Mouse (Mus musculus) monocyte, adult 5-6 weeks (primary cell): ENCODE measurements around the gene Olfml3. TPM values are rescaled to one million over a fixed set of nuclear protein-coding genes. Genes with fewer than 3 reads are reported as not detected.
A peak's percentile ranks its signal among the peaks of the same experiment; 100 is the strongest.

Experiments used
- ATAC-seq: fragments of 153-309, 156-312 bp; replicated peaks from 2 replicates; pipeline ENCODE4 v1.8.0; 2017; ENCODE audit warnings: mild to moderate bottlenecking; ENCODE audit not compliant: low TSS enrichment, insufficient number of reproducible peaks, severe bottlenecking, poor library complexity, low FRiP score
- total RNA-seq: library from RNA; stranded (forward); fragments of 200-1000, 200-491, 200-594 nt; gene quantifications from 3 replicates; pipeline ENCODE4 v1.2.3, GENCODE M21; 2017

Olfml3 gene
- 0.10 to 0.78 TPM (median 0.32 TPM) in 3 replicates for total RNA-seq

GRCm38 (mm10) chr3:103737778-103738571 is at the start of gene Olfml3:
Olfml3 (minus strand) TSS chr3:103738001.
- ATAC-seq, result peak; percentile 54; the same call in 1 of the 2 replicates

- no peak for ATAC-seq
These were observed 49.4 kb upstream of the Olfml3 start for GRCm38 (mm10) chr3:103787225-103787624.

- no peak for ATAC-seq
These were observed 45.2 kb upstream of the Olfml3 start for GRCm38 (mm10) chr3:103782844-103783609.

- no peak for ATAC-seq
These were observed 43.0 kb upstream of the Olfml3 start for GRCm38 (mm10) chr3:103780777-103781176.

GRCm38 (mm10) chr3:103780271-103780670 is 42.5 kb upstream of the Olfml3 start:
- ATAC-seq, result no peak

- ATAC-seq, result peak; percentile 68
These were observed 41.4 kb upstream of the Olfml3 start for GRCm38 (mm10) chr3:103779183-103779582.

- no peak for ATAC-seq
These were observed 40.9 kb upstream of the Olfml3 start for GRCm38 (mm10) chr3:103778660-103779059.

GRCm38 (mm10) chr3:103777940-103778339 is 40.1 kb upstream of the Olfml3 start:
- no peak for ATAC-seq

- no peak for ATAC-seq
These were observed 36.2 kb upstream of the Olfml3 start for GRCm38 (mm10) chr3:103774009-103774408.

- no peak for ATAC-seq
These were observed 35.7 kb upstream of the Olfml3 start for GRCm38 (mm10) chr3:103773508-103773907.

GRCm38 (mm10) chr3:103772846-103773245 is 35.0 kb upstream of the Olfml3 start:
- peak; percentile 59; the same call in 1 of the 2 replicates for ATAC-seq

- no peak for ATAC-seq
These were observed 33.8 kb upstream of the Olfml3 start for GRCm38 (mm10) chr3:103771531-103772130.

GRCm38 (mm10) chr3:103766789-103767188 is 29.0 kb upstream of the Olfml3 start:
- ATAC-seq, result no peak

GRCm38 (mm10) chr3:103759261-103759970 is 21.6 kb upstream of the Olfml3 start:
- no peak for ATAC-seq

- ATAC-seq, result no peak
These were observed 20.7 kb upstream of the Olfml3 start for GRCm38 (mm10) chr3:103758456-103758855.

- ATAC-seq, result no peak
These were observed 19.1 kb upstream of the Olfml3 start for GRCm38 (mm10) chr3:103756920-103757319.

GRCm38 (mm10) chr3:103755351-103755750 is 17.6 kb upstream of the Olfml3 start:
- no peak for ATAC-seq

- ATAC-seq, result no peak
These were observed 13.8 kb upstream of the Olfml3 start for GRCm38 (mm10) chr3:103751558-103751957.

- ATAC-seq, result no peak
These were observed 8.9 kb upstream of the Olfml3 start for GRCm38 (mm10) chr3:103746711-103747110.
